Mouse (Mus musculus) liver, postnatal 0 days (tissue): Measurements from ENCODE around the gene Olfr769. TPM values are rescaled to one million over a fixed set of nuclear protein-coding genes. Genes with fewer than 3 reads are reported as not detected.
"Not testable (repeated sequence)": the region's sequence is repeated elsewhere in the genome, so short reads cannot be mapped to it uniquely, and the experiment has no call there.

Experiments used
- ATAC-seq: fragments of 200-750 bp; cut with Nextera tagmentation; 2 replicates; pipeline ENCODE4 v1.8.0; 2017; ENCODE audit warnings: mild to moderate bottlenecking, moderate library complexity
- DNase-seq: peaks from one replicate; pipeline ENCODE4 v3.0.0-alpha.2; 2016
- H3K27ac ChIP-seq: fragments of 300-500 bp; sonication (generic); 2 replicates; pipeline ENCODE4 v1.5.1; 2014; ENCODE audit warnings: antibody characterized with exemption, moderate library complexity, mild to moderate bottlenecking, low read depth
- H3K27me3 ChIP-seq: fragments of 300-500 bp; sonication (generic); 2 replicates; pipeline ENCODE4 v1.6.1; 2014; ENCODE audit warnings: low read length, control low read depth, mixed read lengths; ENCODE audit not compliant: insufficient read depth
- H3K36me3 ChIP-seq: fragments of 300-500 bp; sonication (generic); replicated peaks from 2 replicates; pipeline ENCODE4 v1.6.1; 2014; ENCODE audit warnings: mild to moderate bottlenecking, control low read depth, low read length, moderate library complexity, mixed read lengths; ENCODE audit not compliant: insufficient read depth
- H3K4me1 ChIP-seq: fragments of 300-500 bp; sonication (generic); 2 replicates; pipeline ENCODE4 v1.6.1; 2014; ENCODE audit warnings: antibody characterized with exemption, mild to moderate bottlenecking, control low read depth; ENCODE audit not compliant: insufficient read depth
- H3K4me2 ChIP-seq: fragments of 300-500 bp; sonication (generic); 2 replicates; pipeline ENCODE4 v1.6.1; 2014; ENCODE audit warnings: low read depth, mild to moderate bottlenecking, low read length, moderate library complexity, mixed read lengths
- H3K4me3 ChIP-seq: fragments of 300-500 bp; sonication (generic); 2 replicates; pipeline ENCODE4 v1.5.1; 2014; ENCODE audit warnings: low read depth, low read length
- H3K9ac ChIP-seq: fragments of 300-500 bp; sonication (generic); replicated peaks from 2 replicates; pipeline ENCODE4 v1.6.1; 2014; ENCODE audit warnings: mild to moderate bottlenecking, moderate library complexity
- H3K9me3 ChIP-seq: fragments of 300-500 bp; sonication (generic); 2 replicates; pipeline ENCODE4 v1.6.1; 2016; ENCODE audit warnings: mild to moderate bottlenecking, control low read depth, low read length, mixed read lengths
- CTCF ChIP-seq: sonication (generic); IDR thresholded peaks from 2 replicates; pipeline ENCODE4 v1.5.1; 2016; ENCODE audit warnings: antibody characterized with exemption, low read depth
- EP300 ChIP-seq: IDR thresholded peaks from 2 replicates; pipeline ENCODE4 v1.6.1; 2016; ENCODE audit warnings: antibody characterized with exemption, low read depth, mild to moderate bottlenecking
- WGBS: fragments of 180-500 bp; shearing (Covaris S2); extraction: QIAGEN DNeasy Blood & Tissue Kit; methylation state at CpG from one replicate; pipeline ENCODE4 v1.1.7; 2014; ENCODE audit not compliant: insufficient replicate concordance; 5-methylcytosine and 5-hydroxymethylcytosine counted together
- polyA plus RNA-seq: library from polyadenylated mRNA; unstranded; fragments of >200 nt; fragmentation: Nextera tagmentation; extraction: Ambion mirVana; gene quantifications from 2 replicates; pipeline ENCODE4 v1.2.1, GENCODE M21; 2015

The Olfr769 gene
- polyA plus RNA-seq: not detected in 2 replicates

DNA sequence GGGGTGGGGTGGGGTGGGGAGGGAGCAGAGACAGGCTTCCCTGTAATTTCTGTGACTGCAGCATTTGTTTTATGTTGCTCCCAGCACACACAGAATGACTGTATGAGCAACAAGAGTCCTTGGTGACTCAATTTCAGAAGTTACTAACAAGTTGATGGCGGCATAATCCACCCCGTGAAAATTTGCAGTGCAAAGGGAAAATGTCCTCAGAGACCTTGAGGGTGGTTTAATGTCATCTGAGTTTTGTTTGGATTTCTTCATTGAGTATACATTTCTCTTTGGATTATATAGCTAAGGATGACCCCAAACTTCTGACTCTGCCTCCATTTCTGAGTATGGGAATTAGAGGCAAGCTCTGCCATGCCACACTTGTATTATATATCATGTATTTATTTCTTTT is at the start of gene Olfr769:
Gene Olfr769, minus strand, starts transcription at position 101 of the 400 bp plus-strand sequence.
- H3K4me1 ChIP-seq: no peaks in the 10 kb centered on the region
- no peak within 1 kb of the TSS for H3K4me2 ChIP-seq
- DNase-seq (no peak), ATAC-seq (no peak)
- TF ChIP-seq EP300: no peak
- no peak for TF ChIP-seq CTCF
- no peak within 1 kb of the TSS for H3K4me3 ChIP-seq
- H3K9me3 ChIP-seq: no peaks in the 10 kb centered on the region
- WGBS: 87% methylated on average over 2 of the region's 2 CpGs
- no peaks in the 10 kb centered on the region for H3K36me3 ChIP-seq
- H3K27me3 ChIP-seq: no peaks in the 10 kb centered on the region
- no peak within 1 kb of the TSS for H3K27ac ChIP-seq
- H3K9ac ChIP-seq: no peak within 1 kb of the TSS

- DNase-seq (no peak), ATAC-seq (no peak)
- H3K4me1 ChIP-seq: no peaks in the 10 kb centered on the region
Measured at GRCm38 (mm10) chr10:129164651-129165050, 47.0 kb upstream of the Olfr769 start, which contains the start of gene Olfr771. Gene Olfr771 (minus strand): TSS chr10:129164751.

GRCm38 (mm10) chr10:129138898-129139297 is 21.2 kb upstream of the Olfr769 start, which contains the start of gene Olfr770:
Gene Olfr770 (minus strand): TSS chr10:129138998.
- DNase-seq: no peak
- H3K27ac ChIP-seq: no peak within 1 kb of the TSS
- H3K9me3 ChIP-seq: no peaks in the 10 kb centered on the region
- no peak within 1 kb of the TSS for H3K4me2 ChIP-seq
- no peak for ATAC-seq
- H3K27me3 ChIP-seq: no peaks in the 10 kb centered on the region
- H3K4me3 ChIP-seq: no peak within 1 kb of the TSS
- no peak for TF ChIP-seq EP300
- no peak for TF ChIP-seq CTCF
- no peaks in the 10 kb centered on the region for H3K36me3 ChIP-seq
- WGBS: 83% methylated on average over 2 of the region's 2 CpGs
- no peaks in the 10 kb centered on the region for H3K4me1 ChIP-seq
- no peak within 1 kb of the TSS for H3K9ac ChIP-seq

More at GRCm38 (mm10) chr10:129164651-129165050, 47.0 kb upstream of the Olfr769 start, which contains the start of gene Olfr771:
- no peak within 1 kb of the TSS for H3K4me3 ChIP-seq
- H3K27me3 ChIP-seq: no peaks in the 10 kb centered on the region
- WGBS: 73% methylated on average over 1 of the region's 1 CpGs
- H3K9me3 ChIP-seq: no peaks in the 10 kb centered on the region
- no peaks in the 10 kb centered on the region for H3K36me3 ChIP-seq
- H3K9ac ChIP-seq: no peak within 1 kb of the TSS
- TF ChIP-seq CTCF: no peak
- no peak within 1 kb of the TSS for H3K27ac ChIP-seq
- no peak within 1 kb of the TSS for H3K4me2 ChIP-seq

- no peak overlapping the region for H3K4me3 ChIP-seq
- no peak overlapping the region for H3K9ac ChIP-seq
- H3K4me2 ChIP-seq: no peak overlapping the region
- H3K9me3 ChIP-seq: no peaks in the 10 kb centered on the region
- DNase-seq: no peak
- 92% methylated on average over 3 of the region's 3 CpGs for WGBS
- no peaks in the 10 kb centered on the region for H3K27me3 ChIP-seq
- H3K4me1 ChIP-seq: no peaks in the 10 kb centered on the region
- ATAC-seq: no peak
- TF ChIP-seq CTCF: no peak
- TF ChIP-seq EP300: no peak
- no peaks in the 10 kb centered on the region for H3K36me3 ChIP-seq
- no peak overlapping the region for H3K27ac ChIP-seq
Measured at GRCm38 (mm10) chr10:129115146-129115545, 2.5 kb downstream of the Olfr769 start.

GRCm38 (mm10) chr10:129101231-129101630 is 16.4 kb downstream of the Olfr769 start:
- Histone ChIP-seq H3K36me3 (no peaks in the 10 kb centered on the region), H3K4me3 (no peak overlapping the region), H3K4me1 (no peaks in the 10 kb centered on the region), H3K27ac (no peak overlapping the region), H3K27me3 (no peaks in the 10 kb centered on the region), H3K4me2 (no peak overlapping the region), H3K9ac (no peak overlapping the region), H3K9me3 (no peaks in the 10 kb centered on the region)
- TF ChIP-seq CTCF (no peak), EP300 (no peak)
- 39% methylated on average over 3 of the region's 3 CpGs for WGBS
- ATAC-seq (no peak), DNase-seq (no peak)

GRCm38 (mm10) chr10:129099275-129099674 is 18.4 kb downstream of the Olfr769 start, which contains the start of gene Olfr768:
Gene Olfr768 (minus strand): TSS chr10:129099375.
- Histone ChIP-seq H3K27ac (no peak within 1 kb of the TSS), H3K9me3 (no peaks in the 10 kb centered on the region), H3K27me3 (no peaks in the 10 kb centered on the region), H3K4me3 (no peak within 1 kb of the TSS), H3K4me1 (no peaks in the 10 kb centered on the region), H3K4me2 (no peak within 1 kb of the TSS), H3K36me3 (no peaks in the 10 kb centered on the region), H3K9ac (no peak within 1 kb of the TSS)
- TF ChIP-seq CTCF: no peak
- no peak for TF ChIP-seq EP300
- DNase-seq: no peak
- ATAC-seq: no peak
- WGBS: 62% methylated on average over 1 of the region's 1 CpGs

DNA sequence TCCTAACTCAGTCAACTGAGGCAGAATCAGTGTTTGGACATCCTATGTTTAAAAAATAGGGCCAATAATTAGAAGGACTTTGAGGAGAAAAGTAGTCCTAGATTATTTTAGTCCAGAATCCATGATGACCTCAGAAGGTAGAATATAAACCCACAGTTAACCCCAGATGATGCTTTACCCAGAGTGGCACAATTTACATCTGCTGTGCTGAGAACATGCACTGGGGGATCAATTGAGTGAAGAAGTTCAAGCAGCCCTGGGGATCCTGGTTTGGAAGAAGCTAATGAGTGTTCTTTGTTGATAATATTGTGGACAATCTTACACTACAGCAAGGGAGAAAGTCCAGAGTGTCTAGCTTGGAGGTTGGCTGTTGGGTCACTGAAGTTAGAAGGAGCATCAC is 34.9 kb downstream of the Olfr769 start, which contains the start of gene Olfr767:
Gene Olfr767, minus strand, starts transcription at position 101 of the 400 bp plus-strand sequence.
- H3K9ac ChIP-seq, H3K4me1 ChIP-seq, DNase-seq, ATAC-seq, H3K4me3 ChIP-seq, H3K4me2 ChIP-seq, H3K9me3 ChIP-seq, H3K27ac ChIP-seq, H3K27me3 ChIP-seq, H3K36me3 ChIP-seq: not testable (repeated sequence)
